Mouse (Mus musculus) MEL (cell line): Measurements from ENCODE around the gene Stx6. TPM values are rescaled to one million over a fixed set of nuclear protein-coding genes. Genes with fewer than 3 reads are reported as not detected.

Source experiments
- DNase-seq: peaks from one replicate; pipeline ENCODE4 v3.0.0; 2011; ENCODE audit warnings: low read depth, low spot score
- H3K27ac ChIP-seq: 2 replicates; pipeline ENCODE4 v1.5.1; 2012; ENCODE audit warnings: low read depth, mild to moderate bottlenecking, control low read depth, low read length, moderate library complexity; ENCODE audit not compliant: control insufficient read depth
- H3K27me3 ChIP-seq, 2 experiments: fragments of 150-350 bp in 1 of 2; sonication (generic) in 1 of 2; 2 replicates each; pipeline ENCODE4 v1.6.1; 2012; ENCODE audit warnings: low read length in 2 of 2, mild to moderate bottlenecking in 2 of 2, improper control_type of control experiment in 1 of 2, moderate library complexity in 1 of 2; ENCODE audit not compliant: insufficient read depth in 2 of 2, control insufficient read depth in 1 of 2
- H3K36me3 ChIP-seq, 2 experiments: 2 replicates each; pipeline ENCODE4 v1.6.1; 2012 to 2014; ENCODE audit warnings: low read length in 2 of 2, improper control_type of control experiment in 1 of 2, inconsistent platforms in 1 of 2, mild to moderate bottlenecking in 1 of 2; ENCODE audit not compliant: insufficient read depth in 2 of 2, control insufficient read depth in 1 of 2
- H3K4me1 ChIP-seq, 2 experiments: fragments of 150-350 bp in 1 of 2; sonication (generic) in 1 of 2; 2 replicates each; pipeline ENCODE4 v1.6.1; 2012; ENCODE audit warnings: low read length in 2 of 2, improper control_type of control experiment in 1 of 2, mild to moderate bottlenecking in 1 of 2; ENCODE audit not compliant: insufficient read depth in 2 of 2, control insufficient read depth in 1 of 2
- H3K4me3 ChIP-seq, 2 experiments: fragments of 150-350 bp in 1 of 2; sonication (generic) in 1 of 2; 2 replicates each; pipeline ENCODE4 v1.5.1; 2012; ENCODE audit warnings: low read depth in 2 of 2, low read length in 2 of 2, mild to moderate bottlenecking in 2 of 2, moderate library complexity in 2 of 2, control low read depth in 1 of 2, improper control_type of control experiment in 1 of 2; ENCODE audit not compliant: control insufficient read depth in 1 of 2, insufficient read depth in 1 of 2
- H3K79me2 ChIP-seq: 2 replicates; pipeline ENCODE4 v1.6.1; 2012; ENCODE audit warnings: mild to moderate bottlenecking, low read length, moderate library complexity; ENCODE audit not compliant: control insufficient read depth, poor library complexity, insufficient read depth
- H3K9ac ChIP-seq: 2 replicates; pipeline ENCODE4 v1.6.1; 2012; ENCODE audit warnings: low read depth, mild to moderate bottlenecking, control low read depth, low read length, moderate library complexity; ENCODE audit not compliant: control insufficient read depth, poor library complexity, severe bottlenecking
- H3K9me3 ChIP-seq: fragments of 150-350 bp; sonication (generic); replicated peaks from 2 replicates; pipeline ENCODE4 v1.6.1; 2012; ENCODE audit warnings: mild to moderate bottlenecking, low read length, improper control_type of control experiment, moderate library complexity; ENCODE audit not compliant: insufficient read depth
- BHLHE40 ChIP-seq: IDR thresholded peaks from 2 replicates; pipeline ENCODE4 v1.6.1; 2012; ENCODE audit warnings: low read depth, mild to moderate bottlenecking, inconsistent platforms, low read length, improper control_type of control experiment, borderline replicate concordance
- CTCF ChIP-seq, 3 experiments: IDR thresholded peaks in 2 of 3; conservative IDR thresholded peaks in 1 of 3; 2 replicates each; pipeline ENCODE4 v1.5.1; 2011 to 2012; ENCODE audit warnings: low read length in 3 of 3, low read depth in 2 of 3, mild to moderate bottlenecking in 2 of 3, improper control_type of control experiment in 1 of 3, inconsistent platforms in 1 of 3, mixed read lengths in 1 of 3, moderate library complexity in 1 of 3; ENCODE audit not compliant: control insufficient read depth in 1 of 3, insufficient read depth in 1 of 3, poor library complexity in 1 of 3, severe bottlenecking in 1 of 3
- ELF1 ChIP-seq: IDR thresholded peaks from 2 replicates; pipeline ENCODE4 v1.6.1; 2014; ENCODE audit warnings: low read depth, mild to moderate bottlenecking, inconsistent platforms, low read length, improper control_type of control experiment, moderate library complexity
- ETS1 ChIP-seq: IDR thresholded peaks from 2 replicates; pipeline ENCODE4 v1.6.1; 2012; ENCODE audit warnings: low read depth, mild to moderate bottlenecking, inconsistent platforms, low read length, improper control_type of control experiment, moderate library complexity
- GABPA ChIP-seq: IDR thresholded peaks from 2 replicates; pipeline ENCODE4 v1.6.1; 2012; ENCODE audit warnings: low read depth, mild to moderate bottlenecking, inconsistent platforms, low read length, improper control_type of control experiment, moderate library complexity
- MAFK ChIP-seq: IDR thresholded peaks from 2 replicates; pipeline ENCODE4 v1.6.1; 2011; ENCODE audit warnings: low read depth, mild to moderate bottlenecking, low read length, improper control_type of control experiment, borderline replicate concordance
- MAZ ChIP-seq: IDR thresholded peaks from 2 replicates; pipeline ENCODE4 v1.6.1; 2012; ENCODE audit warnings: low read depth, mild to moderate bottlenecking, inconsistent platforms, low read length, improper control_type of control experiment
- MYB ChIP-seq: IDR thresholded peaks from 2 replicates; pipeline ENCODE4 v1.6.1; 2011; ENCODE audit warnings: mild to moderate bottlenecking, low read depth, low read length, improper control_type of control experiment
- MYC ChIP-seq: IDR thresholded peaks from 2 replicates; pipeline ENCODE4 v1.6.1; 2011; ENCODE audit warnings: low read depth, mild to moderate bottlenecking, low read length, improper control_type of control experiment, moderate library complexity
- NRF1 ChIP-seq: IDR thresholded peaks from 2 replicates; pipeline ENCODE4 v1.6.1; 2014; ENCODE audit warnings: low read depth, mild to moderate bottlenecking, inconsistent platforms, low read length, improper control_type of control experiment, moderate library complexity; ENCODE audit not compliant: poor library complexity, insufficient read depth, severe bottlenecking
- POLR2A ChIP-seq, 2 experiments: IDR thresholded peaks; 2 replicates each; pipeline ENCODE4 v1.6.1; 2011 to 2012; ENCODE audit warnings: low read length in 2 of 2, mild to moderate bottlenecking in 2 of 2, control low read depth in 1 of 2, improper control_type of control experiment in 1 of 2, low read depth in 1 of 2, moderate library complexity in 1 of 2; ENCODE audit not compliant: control insufficient read depth in 1 of 2, insufficient read depth in 1 of 2, poor library complexity in 1 of 2
- POLR2AphosphoS2 ChIP-seq: IDR thresholded peaks from 2 replicates; pipeline ENCODE4 v1.6.1; 2011; ENCODE audit warnings: low read length, improper control_type of control experiment
- RAD21 ChIP-seq: IDR thresholded peaks from 2 replicates; pipeline ENCODE4 v1.6.1; 2011; ENCODE audit warnings: mild to moderate bottlenecking, low read depth, low read length, improper control_type of control experiment
- SMC3 ChIP-seq: IDR thresholded peaks from 2 replicates; pipeline ENCODE4 v1.6.1; 2011; ENCODE audit warnings: low read depth, low read length, improper control_type of control experiment
- TAL1 ChIP-seq: IDR thresholded peaks from 2 replicates; pipeline ENCODE4 v1.6.1; 2012; ENCODE audit warnings: mild to moderate bottlenecking, inconsistent platforms, low read length, moderate library complexity, mixed read lengths
- TBP ChIP-seq: IDR thresholded peaks from 2 replicates; pipeline ENCODE4 v1.8.0; 2011; ENCODE audit warnings: low read depth, low read length, improper control_type of control experiment
- TCF12 ChIP-seq: IDR thresholded peaks from 2 replicates; pipeline ENCODE4 v1.6.1; 2014; ENCODE audit warnings: low read depth, mild to moderate bottlenecking, inconsistent platforms, low read length, improper control_type of control experiment, moderate library complexity
- USF1 ChIP-seq: IDR thresholded peaks from 2 replicates; pipeline ENCODE4 v1.6.1; 2014; ENCODE audit warnings: low read depth, mild to moderate bottlenecking, inconsistent platforms, low read length, improper control_type of control experiment, moderate library complexity
- USF2 ChIP-seq, 2 experiments: IDR thresholded peaks; 2 replicates each; pipeline ENCODE4 v1.6.1; 2011 to 2012; ENCODE audit warnings: improper control_type of control experiment in 2 of 2, low read length in 2 of 2, borderline replicate concordance in 1 of 2, inconsistent platforms in 1 of 2, low read depth in 1 of 2, mild to moderate bottlenecking in 1 of 2; ENCODE audit not compliant: insufficient read depth in 1 of 2
- ZMIZ1 ChIP-seq: IDR thresholded peaks from 2 replicates; pipeline ENCODE4 v1.6.1; 2012; ENCODE audit warnings: low read depth, mild to moderate bottlenecking, inconsistent platforms, low read length, improper control_type of control experiment, moderate library complexity
- polyA plus RNA-seq, 2 experiments: library from polyadenylated mRNA; stranded (reverse) in 1 of 2; unstranded in 1 of 2; fragments of >175 nt in 1 of 2; fragments of >200 nt in 1 of 2; gene quantifications; 2 replicates each; pipeline versions ENCODE4 v1.2.1 to v1.2.4; 2012; ENCODE audit warnings: low replicate concordance in 2 of 2, low read depth in 1 of 2; ENCODE audit not compliant: insufficient read length in 2 of 2, insufficient read depth in 1 of 2, missing spikeins in 1 of 2
- total RNA-seq: library from RNA; depleted of rRNA; stranded (reverse); fragments of 300-350 nt; gene quantifications from 2 replicates; pipeline ENCODE4 v1.2.3, GENCODE M21; 2012

Gene Stx6
- total and polyA plus RNA-seq, 3 experiments: 18.1 to 38.4 TPM; not detected in 1

DNA sequence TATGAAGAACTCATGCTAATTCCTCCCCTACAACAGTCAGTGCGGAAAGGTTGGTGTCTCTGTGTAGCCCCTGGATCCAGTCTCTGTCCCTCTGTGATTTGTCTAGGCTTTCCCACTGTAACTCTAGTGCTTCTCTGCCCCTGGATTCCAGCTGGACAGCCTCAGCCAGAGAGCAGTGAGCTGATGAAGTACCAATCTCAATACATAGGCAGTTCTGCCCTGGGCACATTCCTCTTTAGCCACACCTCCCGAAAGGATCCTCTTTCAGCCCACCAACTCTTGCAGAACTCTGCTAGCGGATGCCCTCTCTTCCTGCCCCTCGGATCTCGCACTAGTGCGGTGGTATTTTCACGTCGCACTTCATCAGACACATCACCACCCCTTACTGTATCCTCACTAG is 23.6 kb upstream of the Stx6 start:
- no peak for TF ChIP-seq TBP
- no peak for TF ChIP-seq SMC3
- TF ChIP-seq MAZ: no peak
- DNase-seq: no peak
- Histone ChIP-seq H3K27ac (no peak overlapping the region), H3K79me2 (no peaks in the 10 kb centered on the region), H3K9ac (no peak overlapping the region), H3K9me3 (no peaks in the 10 kb centered on the region), H3K4me3 (no peak overlapping the region), H3K36me3 (no peaks in the 10 kb centered on the region), H3K4me1 (no peaks in the 10 kb centered on the region), H3K27me3 (no peaks in the 10 kb centered on the region)

DNA sequence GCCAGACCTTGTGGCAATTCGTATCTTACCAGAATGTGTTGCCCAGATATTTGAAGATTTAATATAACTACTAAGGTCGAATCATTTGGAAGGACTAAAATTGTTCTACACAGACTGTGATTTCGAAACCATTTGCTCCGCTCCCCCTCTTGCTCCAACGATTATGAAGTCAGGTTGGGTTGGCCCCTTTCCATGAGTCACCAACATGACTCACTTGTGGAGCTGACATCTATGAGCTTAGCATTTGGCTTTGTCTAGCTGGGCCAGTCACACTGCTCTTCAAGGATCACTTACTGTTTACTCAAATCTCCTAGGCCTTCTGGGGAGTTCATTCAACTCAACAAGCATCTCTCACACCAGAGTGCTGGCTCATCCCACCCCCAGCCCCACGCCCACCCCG is 19.7 kb upstream of the Stx6 start:
- DNase-seq: peak; percentile 44
- H3K36me3 ChIP-seq: no peaks in the 10 kb centered on the region
- no peak overlapping the region for H3K27ac ChIP-seq
- no peaks in the 10 kb centered on the region for H3K9me3 ChIP-seq
- H3K27me3 ChIP-seq: no peaks in the 10 kb centered on the region
- TF ChIP-seq TCF12: no peak
- TF ChIP-seq CTCF (IDR thresholded peaks at IDR 0.05 in 2 of 3, conservative IDR thresholded peaks at IDR 0.05 in 1 of 3; ENCODE audit: control insufficient read depth in 1 of 3, insufficient read depth in 1 of 3, low read depth in 2 of 3, low read length in 3 of 3, poor library complexity in 1 of 3, severe bottlenecking in 1 of 3): no peak
- TF ChIP-seq MYC: no peak
- no peak for TF ChIP-seq BHLHE40
- no peak for TF ChIP-seq TBP
- no peak for TF ChIP-seq USF2 (IDR thresholded peaks at IDR 0.05; ENCODE audit: borderline replicate concordance in 1 of 2, insufficient read depth in 1 of 2, low read depth in 1 of 2, low read length in 2 of 2)
- no peak for TF ChIP-seq ZMIZ1
- TF ChIP-seq MYB: no peak
- no peak for TF ChIP-seq MAFK
- TF ChIP-seq NRF1: no peak
- no peak for TF ChIP-seq RAD21
- no peak for TF ChIP-seq POLR2AphosphoS2
- TF ChIP-seq GABPA: no peak
- no peak for TF ChIP-seq TAL1
- TF ChIP-seq POLR2A (IDR thresholded peaks at IDR 0.05; ENCODE audit: control insufficient read depth in 1 of 2, insufficient read depth in 1 of 2, low read depth in 1 of 2, low read length in 2 of 2, poor library complexity in 1 of 2): no peak
- no peak for TF ChIP-seq USF1
- TF ChIP-seq ELF1: no peak
- TF ChIP-seq ETS1: no peak
- H3K79me2 ChIP-seq: no peaks in the 10 kb centered on the region
- no peak overlapping the region for H3K4me3 ChIP-seq
- H3K4me1 ChIP-seq: no peaks in the 10 kb centered on the region
- no peak overlapping the region for H3K9ac ChIP-seq
